Mouse (Mus musculus) neural tube, embryonic 12.5 days (tissue): ENCODE results near the gene Cdh6. TPM values are rescaled to one million over a fixed set of nuclear protein-coding genes. Genes with fewer than 3 reads are reported as not detected.

Experiments
- ATAC-seq: fragments of 200-750 bp; cut with Nextera tagmentation; 2 replicates; pipeline ENCODE4 v1.8.0; 2017; ENCODE audit warnings: low read depth, mild to moderate bottlenecking, moderate TSS enrichment, moderate library complexity; ENCODE audit not compliant: low FRiP score
- H3K27ac ChIP-seq: fragments of 300-500 bp; sonication (generic); 2 replicates; pipeline ENCODE4 v1.5.1; 2016
- H3K27me3 ChIP-seq: fragments of 300-500 bp; sonication (generic); replicated peaks from 2 replicates; pipeline ENCODE4 v1.6.1; 2016; ENCODE audit warnings: mild to moderate bottlenecking
- H3K36me3 ChIP-seq: fragments of 300-500 bp; sonication (generic); 2 replicates; pipeline ENCODE4 v1.6.1; 2016; ENCODE audit warnings: mild to moderate bottlenecking
- H3K4me1 ChIP-seq: fragments of 300-500 bp; sonication (generic); 2 replicates; pipeline ENCODE4 v1.6.1; 2016
- H3K4me2 ChIP-seq: fragments of 300-500 bp; sonication (generic); replicated peaks from 2 replicates; pipeline ENCODE4 v1.6.1; 2016; ENCODE audit warnings: mild to moderate bottlenecking
- H3K4me3 ChIP-seq: fragments of 300-500 bp; sonication (generic); 2 replicates; pipeline ENCODE4 v1.5.1; 2016
- H3K9ac ChIP-seq: fragments of 300-500 bp; sonication (generic); 2 replicates; pipeline ENCODE4 v1.6.1; 2016; ENCODE audit warnings: mild to moderate bottlenecking
- H3K9me3 ChIP-seq: fragments of 300-500 bp; sonication (generic); 2 replicates; pipeline ENCODE4 v1.6.1; 2016; ENCODE audit warnings: mild to moderate bottlenecking
- WGBS: fragments of 180-500 bp; shearing (Covaris S2); methylation state at CpG from one replicate; pipeline ENCODE4 v1.1.7; 2016; 5-methylcytosine and 5-hydroxymethylcytosine counted together
- polyA plus RNA-seq: library from polyadenylated mRNA; unstranded; fragments of >200 nt; fragmentation: Nextera tagmentation; extraction: Ambion mirVana; gene quantifications from 2 replicates; pipeline ENCODE4 v1.2.1, GENCODE M21; 2016

Cdh6 gene
- polyA plus RNA-seq, 1 experiment from 2014 or later = 17.5 TPM

DNA sequence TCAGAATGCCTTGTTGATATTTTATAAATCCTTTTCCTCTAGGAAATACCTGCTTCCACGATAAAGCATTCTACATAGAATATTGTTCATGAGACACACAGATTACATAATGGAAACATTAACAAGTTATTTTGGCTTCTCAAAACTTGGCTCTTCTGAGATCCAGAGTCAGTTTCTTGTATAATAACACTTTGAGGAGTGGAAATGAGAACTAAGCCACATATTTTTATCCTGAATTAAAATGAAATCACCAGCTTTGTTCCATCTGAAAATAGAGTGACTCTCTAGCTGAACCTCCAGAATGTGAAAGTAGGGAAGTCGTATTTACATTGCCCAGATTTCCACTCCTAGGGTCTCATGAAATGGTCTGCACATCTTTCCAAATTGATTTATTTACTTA lies 142.8 kb downstream of the Cdh6 start:
- H3K9ac ChIP-seq = no peak overlapping the region
- H3K27ac ChIP-seq = no peak overlapping the region
- H3K4me1 ChIP-seq = no peaks in the 10 kb centered on the region
- no peak overlapping the region for H3K4me2 ChIP-seq
- H3K36me3 ChIP-seq = 0 out of 2 replicates have a peak, but pooled peaks cover 5% of the 10 kb centered on the region
- H3K27me3 ChIP-seq = no peaks in the 10 kb centered on the region
- ATAC-seq = no peak
- no peaks in the 10 kb centered on the region for H3K9me3 ChIP-seq
- no peak overlapping the region for H3K4me3 ChIP-seq
- WGBS = 87% methylated on average over 2 of the region's 2 CpGs

DNA sequence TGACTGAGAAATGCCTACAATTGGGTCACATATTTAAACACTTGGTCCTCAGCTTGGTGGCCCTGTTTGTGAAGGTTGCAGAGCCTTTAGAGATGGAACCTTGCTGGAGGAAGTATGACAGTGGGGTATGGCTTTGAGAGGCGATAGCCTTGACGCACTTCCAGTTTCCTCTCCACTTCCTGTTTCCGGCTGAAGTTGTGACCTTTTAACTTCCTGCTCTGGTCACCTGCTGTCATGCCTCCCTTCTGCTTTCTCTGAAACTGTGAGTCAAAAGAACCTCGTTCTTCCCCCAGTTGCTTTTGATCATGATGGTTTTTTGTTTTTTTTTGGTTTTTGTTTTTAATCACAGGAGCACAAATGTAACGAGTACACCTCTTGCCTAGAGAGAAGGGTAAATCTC lies 146.0 kb downstream of the Cdh6 start:
- Histone ChIP-seq H3K4me3 (no peak overlapping the region), H3K36me3 (no peaks in the 10 kb centered on the region), H3K9me3 (no peaks in the 10 kb centered on the region), H3K4me1 (no peaks in the 10 kb centered on the region), H3K27ac (no peak overlapping the region), H3K9ac (no peak overlapping the region), H3K27me3 (no peaks in the 10 kb centered on the region), H3K4me2 (no peak overlapping the region)
- ATAC-seq = no peak
- WGBS = 78% methylated on average over 5 of the region's 5 CpGs

DNA sequence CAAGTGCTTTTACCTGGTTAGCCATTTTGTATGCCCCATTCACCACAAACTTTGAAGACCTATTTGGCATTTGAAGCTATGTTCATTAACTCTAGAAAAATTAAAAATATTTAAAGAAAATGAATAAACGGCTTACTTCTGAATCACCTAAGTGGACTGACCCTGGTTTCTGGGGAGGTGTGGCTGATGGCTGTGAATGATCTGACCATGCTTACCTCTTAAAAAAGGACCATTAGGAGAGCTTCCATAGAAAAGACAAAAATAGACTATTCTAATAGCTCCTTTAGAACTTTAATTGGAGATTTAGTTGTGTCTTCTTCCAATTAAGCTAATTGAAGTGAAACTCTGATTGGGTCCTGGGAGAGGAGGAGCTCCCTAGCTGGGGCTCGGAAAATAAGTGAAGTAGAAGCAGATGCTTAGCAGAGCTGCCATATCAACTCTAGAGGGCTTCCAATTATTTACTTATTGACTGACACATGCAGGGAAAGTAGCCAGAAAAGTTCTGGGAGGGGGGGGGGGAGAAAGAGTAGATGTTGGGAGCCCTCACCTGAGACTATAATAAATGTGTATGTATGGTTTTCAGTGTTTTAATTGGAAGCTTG lies 156.6 kb downstream of the Cdh6 start:
- Histone ChIP-seq H3K27ac (no peak overlapping the region), H3K4me2 (no peak overlapping the region), H3K4me1 (no peaks in the 10 kb centered on the region), H3K9ac (no peak overlapping the region), H3K27me3 (no peaks in the 10 kb centered on the region), H3K36me3 (no peaks in the 10 kb centered on the region), H3K4me3 (no peak overlapping the region), H3K9me3 (no peaks in the 10 kb centered on the region)
- 90% methylated on average over 2 of the region's 2 CpGs for WGBS
- no peak for ATAC-seq

DNA sequence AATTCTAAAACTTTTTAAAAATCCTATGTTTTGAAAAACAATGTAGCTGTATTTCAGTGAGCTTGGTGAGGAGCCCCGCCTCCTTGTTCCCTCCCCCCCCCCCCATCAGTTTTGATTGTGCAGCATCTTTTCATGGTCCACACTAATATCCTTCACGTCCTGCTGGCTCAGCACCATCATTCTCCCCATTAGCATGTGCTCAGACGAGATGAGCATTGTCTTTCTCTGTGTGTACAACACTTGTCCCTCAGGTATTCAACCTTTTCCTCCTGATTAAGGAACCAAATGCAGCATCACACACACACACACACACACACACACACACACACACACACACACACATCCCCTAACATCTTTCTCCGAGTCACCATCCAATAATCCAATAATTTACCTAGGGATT lies 164.7 kb downstream of the Cdh6 start:
- Histone ChIP-seq H3K4me1 (no peaks in the 10 kb centered on the region), H3K9ac (no peak overlapping the region), H3K4me2 (no peak overlapping the region), H3K4me3 (no peak overlapping the region), H3K36me3 (no peaks in the 10 kb centered on the region), H3K27ac (no peak overlapping the region), H3K9me3 (no peaks in the 10 kb centered on the region), H3K27me3 (no peaks in the 10 kb centered on the region)
- ATAC-seq = no peak
- 68% methylated on average over 4 of the region's 4 CpGs for WGBS

DNA sequence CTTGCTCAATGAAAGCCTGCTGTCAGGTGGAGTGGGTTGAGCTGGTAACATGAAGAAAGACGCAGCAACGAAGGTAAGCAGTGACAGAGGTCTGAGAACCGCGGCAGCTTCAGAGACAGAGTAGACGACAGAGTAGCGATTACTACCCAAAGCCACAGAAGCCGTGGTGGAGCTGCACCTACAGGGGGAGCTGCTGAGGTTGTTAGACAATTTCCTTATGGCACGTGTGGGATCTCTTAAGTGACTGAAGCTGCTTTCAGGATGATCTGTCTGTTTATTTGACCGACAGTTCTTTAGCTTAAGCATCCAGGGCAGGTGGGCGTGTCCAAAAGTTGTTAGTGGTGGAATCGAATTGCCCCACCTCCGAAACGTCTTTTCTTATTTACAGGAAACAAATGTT lies 167.5 kb downstream of the Cdh6 start:
- ATAC-seq = no peak
- Histone ChIP-seq H3K36me3 (no peaks in the 10 kb centered on the region), H3K4me3 (no peak overlapping the region), H3K9me3 (no peaks in the 10 kb centered on the region), H3K4me1 (no peaks in the 10 kb centered on the region), H3K27ac (no peak overlapping the region), H3K4me2 (no peak overlapping the region), H3K27me3 (no peaks in the 10 kb centered on the region), H3K9ac (no peak overlapping the region)
- WGBS = 79% methylated on average over 13 of the region's 13 CpGs

DNA sequence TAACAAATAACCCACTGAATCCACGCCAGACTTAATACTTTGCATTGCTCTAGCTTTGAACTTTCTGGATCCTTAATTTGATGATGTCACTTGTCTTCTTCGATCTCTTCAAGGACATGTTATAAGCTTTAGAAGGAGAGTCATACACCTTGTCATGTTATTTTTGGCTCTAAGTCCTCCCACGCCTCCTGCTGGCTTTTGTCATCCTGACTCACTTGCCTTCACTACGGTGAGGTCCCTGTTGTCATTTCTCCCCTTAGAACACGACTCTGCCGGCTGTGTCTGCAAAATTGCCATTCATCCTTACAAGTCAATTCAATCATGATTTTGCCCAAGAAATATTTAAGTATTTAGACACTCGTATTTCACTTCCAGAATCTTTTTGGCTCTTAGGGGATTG lies 171.9 kb downstream of the Cdh6 start:
- Histone ChIP-seq H3K9me3 (no peaks in the 10 kb centered on the region), H3K27ac (no peak overlapping the region), H3K4me2 (no peak overlapping the region), H3K4me1 (no peaks in the 10 kb centered on the region), H3K9ac (no peak overlapping the region), H3K27me3 (no peaks in the 10 kb centered on the region), H3K36me3 (no peaks in the 10 kb centered on the region), H3K4me3 (no peak overlapping the region)
- ATAC-seq = no peak
- 82% methylated on average over 7 of the region's 7 CpGs for WGBS

DNA sequence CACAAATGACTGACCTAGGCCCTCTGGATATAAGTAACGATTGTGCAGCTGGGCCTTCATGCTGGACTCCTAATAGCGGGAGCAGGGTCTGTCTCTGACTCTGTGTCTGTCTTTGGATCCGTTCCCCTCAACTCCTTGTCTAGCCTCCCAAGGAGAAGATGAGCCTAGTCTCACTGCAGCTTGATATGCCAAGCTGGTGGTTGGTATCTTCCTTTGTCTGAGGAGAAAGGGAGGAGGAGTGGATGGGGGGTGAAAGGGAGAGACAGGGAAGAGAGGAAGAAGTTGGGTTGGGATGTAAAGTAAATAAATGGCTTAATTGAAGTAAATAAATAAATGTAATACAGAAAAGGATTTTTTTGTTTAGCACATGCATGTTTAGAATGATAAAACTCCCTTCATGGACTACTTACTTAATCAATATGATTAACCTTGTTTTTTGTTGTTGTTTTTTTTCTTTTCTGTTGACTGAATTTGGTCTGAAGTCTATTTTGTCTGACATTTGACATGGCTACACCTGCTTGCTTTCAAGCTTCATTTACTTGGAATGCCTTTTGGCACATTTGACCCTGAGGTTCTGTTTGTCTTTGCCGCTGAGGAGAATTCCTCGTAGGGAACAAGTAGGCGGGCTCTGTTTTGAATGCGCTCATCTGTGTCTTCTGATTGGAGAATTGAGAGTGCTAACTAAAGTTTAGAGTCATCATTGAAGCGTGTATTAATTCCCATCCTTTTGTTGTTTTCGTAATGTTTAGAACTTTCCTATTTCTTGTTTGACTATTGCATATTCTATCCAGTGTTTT lies 178.7 kb downstream of the Cdh6 start:
- ATAC-seq = no peak
- Histone ChIP-seq H3K27ac (no peak overlapping the region), H3K4me1 (no peaks in the 10 kb centered on the region), H3K4me2 (no peak overlapping the region), H3K9ac (no peak overlapping the region), H3K4me3 (no peak overlapping the region), H3K9me3 (no peaks in the 10 kb centered on the region), H3K27me3 (no peaks in the 10 kb centered on the region), H3K36me3 (no peaks in the 10 kb centered on the region)
- 79% methylated on average over 9 of the region's 9 CpGs for WGBS
